Mouse (Mus musculus) stomach, postnatal 0 days (tissue): ENCODE measurements around the gene Pck1. TPM values are rescaled to one million over a fixed set of nuclear protein-coding genes. Genes with fewer than 3 reads are reported as not detected.

Source experiments
- ATAC-seq: fragments of 200-750 bp; cut with Nextera tagmentation; 2 replicates; pipeline ENCODE4 v1.8.0; 2017; ENCODE audit not compliant: low FRiP score, low TSS enrichment
- DNase-seq: peaks from one replicate; pipeline ENCODE4 v3.0.0-alpha.2; 2016; ENCODE audit warnings: low spot score
- H3K27ac ChIP-seq: fragments of 300-500 bp; sonication (generic); replicated peaks from 2 replicates; pipeline ENCODE4 v1.5.1; 2014; ENCODE audit warnings: mild to moderate bottlenecking, control low read depth
- H3K27me3 ChIP-seq: fragments of 300-500 bp; sonication (generic); 2 replicates; pipeline ENCODE4 v1.6.1; 2014; ENCODE audit warnings: low read length; ENCODE audit not compliant: control insufficient read depth, insufficient read depth
- H3K36me3 ChIP-seq: fragments of 300-500 bp; sonication (generic); 2 replicates; pipeline ENCODE4 v1.6.1; 2014; ENCODE audit warnings: low read length, mixed read lengths; ENCODE audit not compliant: control insufficient read depth, insufficient read depth
- H3K4me1 ChIP-seq: fragments of 300-500 bp; sonication (generic); replicated peaks from 2 replicates; pipeline ENCODE4 v1.6.1; 2014; ENCODE audit warnings: antibody characterized with exemption; ENCODE audit not compliant: control insufficient read depth, insufficient read depth
- H3K4me2 ChIP-seq: fragments of 300-500 bp; sonication (generic); replicated peaks from 2 replicates; pipeline ENCODE4 v1.6.1; 2014; ENCODE audit warnings: low read depth, mild to moderate bottlenecking, control low read depth, moderate library complexity
- H3K4me3 ChIP-seq: fragments of 300-500 bp; sonication (generic); 2 replicates; pipeline ENCODE4 v1.5.1; 2014; ENCODE audit warnings: low read depth, low read length, control low read depth
- H3K9ac ChIP-seq: fragments of 300-500 bp; sonication (generic); 2 replicates; pipeline ENCODE4 v1.6.1; 2014; ENCODE audit warnings: mild to moderate bottlenecking, low read length, control low read depth, mixed read lengths
- H3K9me3 ChIP-seq: fragments of 300-500 bp; sonication (generic); 2 replicates; pipeline ENCODE4 v1.6.1; 2016; ENCODE audit warnings: low read length; ENCODE audit not compliant: control insufficient read depth
- CTCF ChIP-seq: IDR thresholded peaks from 2 replicates; pipeline ENCODE4 v1.5.1; 2016; ENCODE audit warnings: antibody characterized with exemption, low read depth, mild to moderate bottlenecking, moderate library complexity
- EP300 ChIP-seq: optimal IDR thresholded peaks from 2 replicates; pipeline ENCODE3; 2016; ENCODE audit warnings: antibody characterized with exemption
- WGBS: fragments of 180-500 bp; shearing (Covaris S2); extraction: QIAGEN DNeasy Blood & Tissue Kit; methylation state at CpG from one replicate; pipeline ENCODE4 v1.1.7; 2014; 5-methylcytosine and 5-hydroxymethylcytosine counted together
- polyA plus RNA-seq: library from polyadenylated mRNA; unstranded; fragments of >200 nt; fragmentation: Nextera tagmentation; extraction: Ambion mirVana; gene quantifications from 2 replicates; pipeline ENCODE4 v1.2.1, GENCODE M21; 2015

Pck1 gene
- polyA plus RNA-seq, 1 experiment from 2014 or later: 0.59 TPM

DNA sequence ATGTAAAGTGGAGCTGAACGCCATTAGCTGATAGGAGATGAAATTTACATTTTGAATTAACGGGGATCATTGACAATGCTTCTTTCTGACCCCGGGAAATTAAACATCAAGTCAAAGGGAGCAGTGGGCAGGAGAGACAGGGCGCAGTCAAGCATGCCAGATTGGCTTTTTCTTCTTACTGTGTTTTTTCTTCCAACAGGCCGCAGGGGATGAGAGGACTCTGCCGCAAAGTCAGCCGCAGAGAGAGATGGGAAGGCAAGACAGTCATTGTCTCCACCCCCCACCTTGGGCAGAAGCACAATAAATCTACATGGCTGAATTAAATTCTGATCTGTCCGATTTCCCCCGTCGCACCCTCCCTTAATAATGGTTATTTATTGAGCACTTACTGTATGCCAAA is 12.5 kb downstream of the Pck1 start:
- H3K4me2 ChIP-seq: no peak overlapping the region
- TF ChIP-seq CTCF: no peak
- TF ChIP-seq EP300: no peak
- H3K4me3 ChIP-seq: no peak overlapping the region
- ATAC-seq: no peak
- no peak overlapping the region for H3K27ac ChIP-seq
- no peak for DNase-seq
- no peak overlapping the region for H3K9ac ChIP-seq
- H3K9me3 ChIP-seq: no peaks in the 10 kb centered on the region
- H3K27me3 ChIP-seq: no peaks in the 10 kb centered on the region
- 86% methylated on average over 10 of the region's 10 CpGs for WGBS
- no peaks in the 10 kb centered on the region for H3K4me1 ChIP-seq
- no peaks in the 10 kb centered on the region for H3K36me3 ChIP-seq

DNA sequence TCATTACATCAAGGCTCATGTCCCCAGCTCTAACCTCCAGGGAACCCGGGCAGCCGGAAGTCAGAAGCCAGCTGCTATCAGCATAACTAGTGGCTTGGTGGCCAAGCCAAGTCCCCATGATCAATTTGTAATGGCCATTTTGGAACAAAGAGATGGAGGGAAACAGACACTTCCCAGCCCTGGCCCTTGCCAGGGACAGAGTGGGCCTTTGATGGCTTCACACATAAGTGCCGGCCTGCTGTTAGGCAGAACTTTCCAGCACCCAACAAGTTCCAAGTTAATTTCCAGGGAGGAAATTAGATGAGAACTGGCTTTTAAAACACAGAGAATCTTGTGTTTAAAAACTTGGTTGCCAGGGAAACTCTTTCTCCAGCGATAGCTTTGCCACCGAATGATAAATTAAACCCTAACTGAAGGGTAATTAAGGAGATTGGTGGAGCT is 15.6 kb downstream of the Pck1 start:
- DNase-seq: no peak
- peaks cover 16% of the 10 kb centered on the region; the same call in 1 of the 2 replicates for H3K4me1 ChIP-seq
- no peak for TF ChIP-seq CTCF
- TF ChIP-seq EP300: no peak
- no peak overlapping the region for H3K4me2 ChIP-seq
- ATAC-seq: no peak
- H3K27me3 ChIP-seq: no peaks in the 10 kb centered on the region
- 52% methylated on average over 5 of the region's 5 CpGs for WGBS
- H3K27ac ChIP-seq: no peak overlapping the region; the same call in 1 of the 2 replicates
- no peak overlapping the region for H3K9ac ChIP-seq
- no peaks in the 10 kb centered on the region for H3K36me3 ChIP-seq
- no peak overlapping the region for H3K4me3 ChIP-seq
- no peaks in the 10 kb centered on the region for H3K9me3 ChIP-seq

DNA sequence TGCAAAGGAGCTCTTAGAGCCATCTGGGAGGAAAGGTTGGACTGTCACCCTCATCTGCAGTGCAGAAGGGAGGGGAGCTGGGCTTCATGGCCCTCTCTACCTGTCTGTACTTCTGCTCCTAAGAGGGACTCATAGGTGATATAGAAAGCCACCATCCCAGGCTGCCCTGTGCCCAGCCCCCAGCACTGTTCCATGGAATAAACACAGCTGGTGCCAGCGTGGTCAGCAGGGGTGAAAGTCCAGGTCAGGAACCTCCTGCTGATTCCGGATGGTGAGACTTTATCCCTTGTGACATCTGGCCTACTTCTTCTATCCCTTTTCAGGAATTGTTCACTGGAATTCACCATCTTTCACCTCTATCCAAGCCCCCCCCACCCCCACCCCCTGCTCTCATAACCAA is 17.2 kb downstream of the Pck1 start:
- TF ChIP-seq EP300: no peak
- no peak for TF ChIP-seq CTCF
- no peak overlapping the region for H3K4me2 ChIP-seq
- 56% methylated on average over 2 of the region's 2 CpGs for WGBS
- no peak for ATAC-seq
- H3K4me3 ChIP-seq: no peak overlapping the region
- H3K27ac ChIP-seq: no peak overlapping the region
- no peak for DNase-seq
- H3K36me3 ChIP-seq: no peaks in the 10 kb centered on the region
- H3K9me3 ChIP-seq: no peaks in the 10 kb centered on the region
- peaks cover 16% of the 10 kb centered on the region; the same call in 1 of the 2 replicates for H3K4me1 ChIP-seq
- no peaks in the 10 kb centered on the region for H3K27me3 ChIP-seq
- no peak overlapping the region for H3K9ac ChIP-seq

DNA sequence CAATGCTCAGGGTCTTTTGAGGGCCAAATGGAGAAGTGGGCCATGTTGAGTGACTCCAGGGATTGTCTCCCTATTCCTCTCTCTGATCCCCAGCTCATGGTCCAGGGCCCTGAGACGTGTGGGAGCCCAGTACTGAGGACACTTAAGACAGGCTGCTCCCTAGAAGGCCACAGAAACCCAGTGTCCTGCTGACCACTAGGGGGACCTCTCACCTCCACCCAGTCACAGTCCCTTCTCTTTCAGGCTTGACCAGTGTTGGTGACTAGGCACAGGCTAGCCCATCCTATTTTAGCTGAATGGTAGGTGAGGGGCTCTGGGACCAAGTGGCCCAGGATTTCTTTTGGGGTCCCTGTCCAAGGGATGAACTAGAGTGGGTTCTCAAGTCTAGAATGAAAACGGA is 17.9 kb downstream of the Pck1 start:
- 55% methylated on average over 2 of the region's 2 CpGs for WGBS
- Histone ChIP-seq H3K9me3 (no peaks in the 10 kb centered on the region), H3K4me2 (no peak overlapping the region), H3K27me3 (no peaks in the 10 kb centered on the region), H3K4me1 (peaks cover 16% of the 10 kb centered on the region; the same call in 1 of the 2 replicates), H3K9ac (no peak overlapping the region), H3K27ac (no peak overlapping the region), H3K36me3 (no peaks in the 10 kb centered on the region), H3K4me3 (no peak overlapping the region)
- TF ChIP-seq EP300: no peak
- peak; percentile 68 for TF ChIP-seq CTCF
- DNase-seq (no peak), ATAC-seq (no peak)

DNA sequence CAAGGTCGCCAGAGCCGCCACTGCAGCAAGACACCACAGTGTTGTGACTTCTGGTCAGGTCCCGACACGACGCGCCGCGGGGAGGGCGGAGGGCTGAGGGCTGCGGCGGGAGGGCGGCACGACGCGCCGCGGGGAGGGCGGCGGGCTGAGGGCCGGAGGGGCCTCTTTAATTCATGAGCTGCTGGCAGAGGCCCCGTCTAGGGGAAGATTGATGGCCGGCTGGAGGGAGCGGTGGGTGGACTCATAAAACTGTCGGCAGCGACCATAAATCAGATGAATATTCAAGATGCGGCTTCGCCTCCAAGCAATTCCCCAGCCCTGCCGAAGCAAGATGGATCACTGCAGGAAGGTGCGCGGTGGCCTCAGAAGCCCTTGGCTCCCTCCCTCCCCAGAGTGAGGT is 18.6 kb downstream of the Pck1 start:
- Histone ChIP-seq H3K27me3 (no peaks in the 10 kb centered on the region), H3K4me2 (peak overlapping the region; percentile 38), H3K9ac (peak overlapping the region; percentile 38; the same call in 1 of the 2 replicates), H3K4me3 (no peak overlapping the region), H3K9me3 (no peaks in the 10 kb centered on the region), H3K27ac (peak overlapping the region; percentile 90; the same call in 1 of the 2 replicates), H3K4me1 (peaks cover 16% of the 10 kb centered on the region; the same call in 1 of the 2 replicates), H3K36me3 (no peaks in the 10 kb centered on the region)
- peak; percentile 62 for DNase-seq
- no peak for TF ChIP-seq EP300
- no peak for TF ChIP-seq CTCF
- 1% methylated on average over 30 of the region's 30 CpGs for WGBS
- ATAC-seq: peak; percentile 51

DNA sequence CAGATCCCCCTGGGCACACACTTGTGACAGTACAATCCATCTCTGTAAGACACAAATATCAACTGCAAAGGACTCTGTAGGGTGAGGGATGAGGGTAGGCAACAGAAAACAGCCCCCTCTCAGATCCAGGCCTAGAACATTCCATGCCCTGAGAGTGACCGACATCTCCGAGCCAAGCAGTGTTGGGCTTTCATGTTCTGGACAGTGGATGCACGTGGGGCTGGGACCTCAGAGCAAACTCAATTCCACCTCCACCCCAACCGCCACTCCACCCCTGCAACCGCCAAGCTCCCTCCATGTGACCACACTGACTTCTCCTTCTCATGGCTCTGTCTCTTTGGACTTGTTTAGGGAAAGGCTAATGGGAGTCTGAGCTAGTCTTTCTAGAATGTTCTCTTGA is 19.1 kb downstream of the Pck1 start:
- DNase-seq: peak; percentile 14
- no peaks in the 10 kb centered on the region for H3K36me3 ChIP-seq
- no peaks in the 10 kb centered on the region for H3K9me3 ChIP-seq
- no peaks in the 10 kb centered on the region for H3K27me3 ChIP-seq
- 42% methylated on average over 5 of the region's 5 CpGs for WGBS
- peaks cover 16% of the 10 kb centered on the region; the same call in 1 of the 2 replicates for H3K4me1 ChIP-seq
- peak overlapping the region; percentile 38 for H3K4me2 ChIP-seq
- H3K27ac ChIP-seq: peak overlapping the region; percentile 90; the same call in 1 of the 2 replicates
- no peak overlapping the region for H3K4me3 ChIP-seq
- TF ChIP-seq CTCF (no peak), EP300 (no peak)
- no peak for ATAC-seq
- H3K9ac ChIP-seq: 0 out of 2 replicates have a peak overlapping the region, but pooled peaks have one; percentile 38
